Mouse (Mus musculus): ENCODE data around the gene Fam19a1. TPM values are rescaled to one million over a fixed set of nuclear protein-coding genes. Genes with fewer than 3 reads are reported as not detected.

Fam19a1 gene
- total and polyA plus RNA-seq, 3 experiments, result not detected

GRCm38 (mm10) chr6:96581187-96581586 lies 468.2 kb downstream of the Fam19a1 start:
- no peaks in the 10 kb centered on the region for H3K79me2 ChIP-seq (replicated peaks; ENCODE audit: control insufficient read depth, insufficient read depth, low read length)
- no peak overlapping the region for H3K27ac ChIP-seq
- WGBS, result 69% methylated on average over 3 of the region's 3 CpGs
- H3K9ac ChIP-seq (ENCODE audit: low read depth, low read length), result no peak overlapping the region
- H3K27me3 ChIP-seq (ENCODE audit: control insufficient read depth, insufficient read depth, low read length), result no peaks in the 10 kb centered on the region
- no peaks in the 10 kb centered on the region for H3K4me1 ChIP-seq (ENCODE audit: control insufficient read depth, insufficient read depth, low read length)
- H3K36me3 ChIP-seq (ENCODE audit: control insufficient read depth, insufficient read depth, low read length), result no peaks in the 10 kb centered on the region
- intact Hi-C loops (cut with DNase I), result no loop called here
- TF ChIP-seq EP300 (IDR thresholded peaks at IDR 0.05; ENCODE audit: insufficient read depth, low read depth, low read length), result no peak
- TF ChIP-seq POLR2A (IDR thresholded peaks at IDR 0.05; ENCODE audit: insufficient read depth, low read depth, low read length), result no peak
- TF ChIP-seq CTCF (IDR thresholded peaks at IDR 0.05), result no peak
- no peak overlapping the region for H3K4me3 ChIP-seq
- no peak for DNase-seq

- Histone ChIP-seq H3K27me3 (ENCODE audit: control insufficient read depth, insufficient read depth, low read length) (no peaks in the 10 kb centered on the region), H3K36me3 (ENCODE audit: control insufficient read depth, insufficient read depth, low read length) (no peaks in the 10 kb centered on the region), H3K4me1 (ENCODE audit: control insufficient read depth, insufficient read depth, low read length) (no peaks in the 10 kb centered on the region), H3K9ac (ENCODE audit: low read depth, low read length) (no peak overlapping the region), H3K4me3 (no peak overlapping the region), H3K27ac (no peak overlapping the region), H3K79me2 (replicated peaks; ENCODE audit: control insufficient read depth, insufficient read depth, low read length) (no peaks in the 10 kb centered on the region)
- intact Hi-C loops (cut with DNase I), result no loop called here
- WGBS, result 83% methylated on average over 4 of the region's 4 CpGs
- DNase-seq, result no peak
- TF ChIP-seq CTCF (IDR thresholded peaks at IDR 0.05), result no peak
- TF ChIP-seq EP300 (IDR thresholded peaks at IDR 0.05; ENCODE audit: insufficient read depth, low read depth, low read length), result no peak
Measured at GRCm38 (mm10) chr6:96587427-96587826, 474.5 kb downstream of the Fam19a1 start.

GRCm38 (mm10) chr6:96593031-96593430 lies 480.1 kb downstream of the Fam19a1 start:
- no peaks in the 10 kb centered on the region for H3K79me2 ChIP-seq (replicated peaks; ENCODE audit: control insufficient read depth, insufficient read depth, low read length)
- intact Hi-C loops (cut with DNase I), result no loop called here
- TF ChIP-seq POLR2A (IDR thresholded peaks at IDR 0.05; ENCODE audit: insufficient read depth, low read depth, low read length), result no peak
- 56% methylated on average over 1 of the region's 1 CpGs for WGBS
- H3K27me3 ChIP-seq (ENCODE audit: control insufficient read depth, insufficient read depth, low read length), result no peaks in the 10 kb centered on the region
- no peak overlapping the region for H3K27ac ChIP-seq
- no peaks in the 10 kb centered on the region for H3K4me1 ChIP-seq (ENCODE audit: control insufficient read depth, insufficient read depth, low read length)
- DNase-seq, result no peak
- no peak overlapping the region for H3K9ac ChIP-seq (ENCODE audit: low read depth, low read length)
- no peak overlapping the region for H3K4me3 ChIP-seq
- H3K36me3 ChIP-seq (ENCODE audit: control insufficient read depth, insufficient read depth, low read length), result no peaks in the 10 kb centered on the region

- no peaks in the 10 kb centered on the region for H3K27me3 ChIP-seq (ENCODE audit: control insufficient read depth, insufficient read depth, low read length)
- H3K9ac ChIP-seq (ENCODE audit: low read depth, low read length), result no peak overlapping the region
- 92% methylated on average over 10 of the region's 10 CpGs for WGBS
- intact Hi-C loops (cut with DNase I), result no loop called here
- no peaks in the 10 kb centered on the region for H3K4me1 ChIP-seq (ENCODE audit: control insufficient read depth, insufficient read depth, low read length)
- H3K36me3 ChIP-seq (ENCODE audit: control insufficient read depth, insufficient read depth, low read length), result no peaks in the 10 kb centered on the region
- no peak for DNase-seq
- no peak overlapping the region for H3K4me3 ChIP-seq
- no peak overlapping the region for H3K27ac ChIP-seq
- H3K79me2 ChIP-seq (replicated peaks; ENCODE audit: control insufficient read depth, insufficient read depth, low read length), result no peaks in the 10 kb centered on the region
- TF ChIP-seq EP300 (IDR thresholded peaks at IDR 0.05; ENCODE audit: insufficient read depth, low read depth, low read length), result no peak
- TF ChIP-seq POLR2A (IDR thresholded peaks at IDR 0.05; ENCODE audit: insufficient read depth, low read depth, low read length), result no peak
- TF ChIP-seq CTCF (IDR thresholded peaks at IDR 0.05), result no peak
Measured at GRCm38 (mm10) chr6:96595201-96595600, 482.2 kb downstream of the Fam19a1 start.

- no peaks in the 10 kb centered on the region for H3K79me2 ChIP-seq (replicated peaks; ENCODE audit: control insufficient read depth, insufficient read depth, low read length)
- no peak for DNase-seq
- no peak overlapping the region for H3K9ac ChIP-seq (ENCODE audit: low read depth, low read length)
- no peaks in the 10 kb centered on the region for H3K27me3 ChIP-seq (ENCODE audit: control insufficient read depth, insufficient read depth, low read length)
- intact Hi-C loops (cut with DNase I), result no loop called here
- WGBS, result 67% methylated on average over 1 of the region's 1 CpGs
- no peaks in the 10 kb centered on the region for H3K4me1 ChIP-seq (ENCODE audit: control insufficient read depth, insufficient read depth, low read length)
- no peak overlapping the region for H3K4me3 ChIP-seq
- H3K36me3 ChIP-seq (ENCODE audit: control insufficient read depth, insufficient read depth, low read length), result no peaks in the 10 kb centered on the region
- TF ChIP-seq CTCF (IDR thresholded peaks at IDR 0.05) (no peak), EP300 (IDR thresholded peaks at IDR 0.05; ENCODE audit: insufficient read depth, low read depth, low read length) (no peak), POLR2A (IDR thresholded peaks at IDR 0.05; ENCODE audit: insufficient read depth, low read depth, low read length) (no peak)
- H3K27ac ChIP-seq, result no peak overlapping the region
Measured at GRCm38 (mm10) chr6:96624196-96624595, 511.2 kb downstream of the Fam19a1 start.

- H3K4me3 ChIP-seq, result no peak overlapping the region
- H3K4me1 ChIP-seq (ENCODE audit: control insufficient read depth, insufficient read depth, low read length), result no peaks in the 10 kb centered on the region
- no peaks in the 10 kb centered on the region for H3K79me2 ChIP-seq (replicated peaks; ENCODE audit: control insufficient read depth, insufficient read depth, low read length)
- H3K27me3 ChIP-seq (ENCODE audit: control insufficient read depth, insufficient read depth, low read length), result no peaks in the 10 kb centered on the region
- DNase-seq, result no peak
- no peak overlapping the region for H3K9ac ChIP-seq (ENCODE audit: low read depth, low read length)
- intact Hi-C loops (cut with DNase I), result no loop called here
- WGBS, result 82% methylated on average over 6 of the region's 6 CpGs
- TF ChIP-seq CTCF (IDR thresholded peaks at IDR 0.05), result no peak
- no peak for TF ChIP-seq POLR2A (IDR thresholded peaks at IDR 0.05; ENCODE audit: insufficient read depth, low read depth, low read length)
- TF ChIP-seq EP300 (IDR thresholded peaks at IDR 0.05; ENCODE audit: insufficient read depth, low read depth, low read length), result no peak
- H3K36me3 ChIP-seq (ENCODE audit: control insufficient read depth, insufficient read depth, low read length), result no peaks in the 10 kb centered on the region
- no peak overlapping the region for H3K27ac ChIP-seq
Measured at GRCm38 (mm10) chr6:96631518-96631917, 518.6 kb downstream of the Fam19a1 start.

Data from heart, adult 2 months (tissue).